Mouse (Mus musculus) E14TG2a.4 (cell line): ENCODE results near the gene Psmb10.

Source experiments
- H3K27me3 ChIP-seq: 2 replicates; pipeline ENCODE4 v1.6.1; 2014; ENCODE audit warnings: low read length, control low read depth; ENCODE audit not compliant: insufficient read depth
- H3K36me3 ChIP-seq: 2 replicates; pipeline ENCODE4 v1.6.1; 2014; ENCODE audit warnings: low read length, control low read depth; ENCODE audit not compliant: insufficient read depth
- H3K4me1 ChIP-seq: replicated peaks from 2 replicates; pipeline ENCODE4 v1.6.1; 2014; ENCODE audit warnings: low read depth, low read length, control low read depth
- H3K4me3 ChIP-seq: replicated peaks from 2 replicates; pipeline ENCODE4 v1.5.1; 2014; ENCODE audit warnings: mild to moderate bottlenecking, low read length
- H3K9me3 ChIP-seq: 2 replicates; pipeline ENCODE4 v1.6.1; 2014; ENCODE audit warnings: low read length, control low read depth
- CTCF ChIP-seq: conservative IDR thresholded peaks from 2 replicates; pipeline ENCODE4 v1.5.1; 2014; ENCODE audit warnings: low read length
- NANOG ChIP-seq: IDR thresholded peaks from 2 replicates; pipeline ENCODE4 v1.6.1; 2014; ENCODE audit warnings: borderline replicate concordance, low read length, mixed read lengths
- POU5F1 ChIP-seq: IDR thresholded peaks from 2 replicates; pipeline ENCODE4 v1.6.1; 2014; ENCODE audit warnings: low read length, borderline replicate concordance

Gene Psmb10

DNA sequence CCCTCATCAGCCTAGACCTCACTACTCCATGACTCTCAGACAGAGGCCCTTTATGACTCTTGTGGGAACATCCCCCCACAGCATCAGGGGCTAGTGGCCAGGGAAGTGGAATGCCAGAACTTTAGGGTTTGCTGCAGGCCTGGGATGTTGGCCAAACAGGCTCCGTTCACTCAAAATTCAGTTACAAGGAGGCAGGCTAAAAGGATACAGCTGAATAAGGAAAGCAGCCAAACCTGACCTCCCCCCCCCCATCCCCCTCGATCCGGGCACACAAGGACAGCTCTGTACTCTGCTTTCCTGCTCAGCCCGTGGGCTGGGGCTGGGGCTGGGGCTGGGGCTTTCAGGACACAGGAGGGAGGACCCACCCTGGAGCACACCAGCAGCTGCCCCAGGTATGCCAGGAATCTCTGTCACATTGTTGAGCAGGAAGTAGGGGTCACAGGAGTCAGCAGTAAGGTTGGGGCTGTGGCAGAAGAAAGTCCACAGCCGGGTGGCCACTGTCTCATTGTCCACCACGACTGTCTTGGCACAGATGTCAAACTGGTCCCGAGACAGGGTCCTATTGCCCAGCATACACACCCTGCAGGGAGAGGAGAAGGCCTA, 12.9 kb upstream of the Psmb10 start:
- Histone ChIP-seq H3K4me1 (peaks cover 45% of the 10 kb centered on the region), H3K4me3 (no peak overlapping the region), H3K36me3 (peaks cover 100% of the 10 kb centered on the region), H3K9me3 (no peaks in the 10 kb centered on the region), H3K27me3 (no peaks in the 10 kb centered on the region)
- TF ChIP-seq CTCF (no peak), POU5F1 (no peak), NANOG (no peak)

DNA sequence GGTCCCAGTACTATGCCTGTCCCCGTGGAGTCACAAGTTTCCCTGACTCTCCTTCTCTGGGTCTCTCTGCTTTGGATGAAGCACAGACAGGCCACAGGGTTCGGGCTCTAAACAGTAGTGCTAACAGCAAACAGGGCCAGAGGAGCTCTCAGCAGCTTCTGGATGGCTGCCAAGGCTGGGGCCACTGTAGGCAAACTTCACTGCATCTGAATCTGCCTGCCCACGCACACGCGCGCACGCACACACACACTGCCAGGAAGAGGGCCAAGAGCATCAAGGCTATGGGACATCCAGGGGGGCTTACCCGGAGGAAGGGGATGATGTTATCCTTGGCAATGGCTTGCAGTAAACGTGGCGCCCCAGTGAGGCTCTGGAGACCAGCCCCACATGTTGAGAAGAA, 11.1 kb upstream of the Psmb10 start:
- H3K27me3 ChIP-seq = no peaks in the 10 kb centered on the region
- peaks cover 42% of the 10 kb centered on the region for H3K4me1 ChIP-seq
- no peak overlapping the region for H3K4me3 ChIP-seq
- H3K9me3 ChIP-seq = no peaks in the 10 kb centered on the region
- TF ChIP-seq NANOG = no peak
- TF ChIP-seq CTCF = no peak
- no peak for TF ChIP-seq POU5F1
- peaks cover 100% of the 10 kb centered on the region for H3K36me3 ChIP-seq

DNA sequence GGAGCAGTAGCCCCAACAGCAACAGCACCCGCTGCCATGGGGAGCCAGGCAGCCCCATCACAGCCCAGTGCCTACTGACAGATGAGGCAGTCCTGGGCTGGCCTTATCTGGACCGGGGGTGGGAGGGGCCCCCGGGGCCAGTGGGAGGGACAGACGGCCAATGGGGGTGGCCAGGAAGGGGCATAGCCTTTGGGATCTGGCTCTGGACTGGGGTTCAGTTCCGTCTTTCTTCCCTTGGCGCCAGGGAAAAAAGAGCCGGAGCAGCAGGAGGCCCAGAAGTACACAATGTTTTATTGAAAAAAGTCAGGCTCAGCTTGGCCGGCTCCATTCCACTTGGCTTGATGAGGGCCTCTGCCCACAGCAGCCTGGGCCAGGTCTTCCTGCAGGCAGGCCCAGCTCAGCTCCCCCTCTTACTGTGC, 5.1 kb upstream of the Psmb10 start, which contains the start of gene Lcat:
TSS of gene Lcat (minus strand) at position 62 of the 419 bp plus-strand sequence.
- TF ChIP-seq NANOG (no peak), CTCF (no peak), POU5F1 (no peak)
- Histone ChIP-seq H3K36me3 (peaks cover 85% of the 10 kb centered on the region), H3K4me3 (peak within 1 kb of the TSS; percentile 13; the same call in 1 of the 2 replicates), H3K27me3 (no peaks in the 10 kb centered on the region), H3K9me3 (no peaks in the 10 kb centered on the region), H3K4me1 (peaks cover 49% of the 10 kb centered on the region)

GRCm38 (mm10) chr8:105942542-105942941, 4.3 kb upstream of the Psmb10 start:
- TF ChIP-seq POU5F1 (no peak), CTCF (no peak), NANOG (no peak)
- H3K4me1 ChIP-seq = peaks cover 57% of the 10 kb centered on the region
- peaks cover 78% of the 10 kb centered on the region for H3K36me3 ChIP-seq
- 0 out of 2 replicates have a peak, but pooled peaks cover 3% of the 10 kb centered on the region for H3K27me3 ChIP-seq
- no peaks in the 10 kb centered on the region for H3K9me3 ChIP-seq
- no peak overlapping the region for H3K4me3 ChIP-seq

GRCm38 (mm10) chr8:105942026-105942425, 3.8 kb upstream of the Psmb10 start:
- no peaks in the 10 kb centered on the region for H3K9me3 ChIP-seq
- peaks cover 72% of the 10 kb centered on the region for H3K36me3 ChIP-seq
- 0 out of 2 replicates have a peak, but pooled peaks cover 5% of the 10 kb centered on the region for H3K27me3 ChIP-seq
- no peak for TF ChIP-seq CTCF
- no peak for TF ChIP-seq POU5F1
- TF ChIP-seq NANOG = no peak
- H3K4me1 ChIP-seq = peaks cover 62% of the 10 kb centered on the region
- H3K4me3 ChIP-seq = no peak overlapping the region

DNA sequence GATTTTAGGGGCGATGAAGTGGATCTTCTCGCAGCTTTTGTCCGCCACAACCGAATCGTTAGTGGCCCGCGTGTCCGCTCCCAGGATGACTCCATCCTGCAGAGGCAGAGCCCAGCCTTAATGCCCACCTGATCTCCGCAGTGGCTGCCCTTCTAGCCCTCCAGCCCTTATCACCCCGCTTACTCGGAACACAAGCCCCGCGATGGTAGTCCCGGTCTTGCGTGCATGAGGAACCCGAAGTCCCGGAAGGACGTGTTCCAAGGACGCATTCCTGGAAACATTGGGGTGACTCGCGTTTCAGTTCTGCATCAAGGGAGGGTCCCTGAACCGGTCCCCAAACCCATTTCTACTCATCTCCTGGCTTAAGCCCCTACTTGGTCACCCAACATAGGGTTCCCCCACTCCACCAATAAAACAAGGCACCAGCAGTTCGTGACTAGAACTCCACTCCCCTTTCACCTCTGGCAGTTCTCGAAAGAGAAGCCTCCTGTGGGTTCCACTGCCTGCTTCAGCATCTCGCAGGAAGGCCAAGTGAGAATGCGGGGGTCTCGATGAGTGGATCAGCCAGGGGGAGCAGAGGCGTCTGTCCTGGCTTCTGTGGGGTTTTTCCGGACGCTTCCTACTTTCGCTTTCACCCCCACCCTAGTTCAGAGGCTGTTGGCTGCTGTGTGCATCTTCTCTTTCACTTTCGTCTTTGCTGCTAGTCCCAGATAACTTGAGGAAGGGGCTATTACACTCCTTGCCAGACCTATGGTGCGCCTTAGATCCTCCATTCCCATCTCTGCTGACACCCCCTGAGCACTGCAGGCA, 543 bp downstream of the Psmb10 start:
- Histone ChIP-seq H3K9me3 (no peaks in the 10 kb centered on the region), H3K27me3 (0 out of 2 replicates have a peak, but pooled peaks cover 5% of the 10 kb centered on the region), H3K4me3 (peak overlapping the region; percentile 90), H3K4me1 (peaks cover 61% of the 10 kb centered on the region), H3K36me3 (peaks cover 57% of the 10 kb centered on the region)
- TF ChIP-seq POU5F1 = no peak
- no peak for TF ChIP-seq CTCF
- no peak for TF ChIP-seq NANOG

DNA sequence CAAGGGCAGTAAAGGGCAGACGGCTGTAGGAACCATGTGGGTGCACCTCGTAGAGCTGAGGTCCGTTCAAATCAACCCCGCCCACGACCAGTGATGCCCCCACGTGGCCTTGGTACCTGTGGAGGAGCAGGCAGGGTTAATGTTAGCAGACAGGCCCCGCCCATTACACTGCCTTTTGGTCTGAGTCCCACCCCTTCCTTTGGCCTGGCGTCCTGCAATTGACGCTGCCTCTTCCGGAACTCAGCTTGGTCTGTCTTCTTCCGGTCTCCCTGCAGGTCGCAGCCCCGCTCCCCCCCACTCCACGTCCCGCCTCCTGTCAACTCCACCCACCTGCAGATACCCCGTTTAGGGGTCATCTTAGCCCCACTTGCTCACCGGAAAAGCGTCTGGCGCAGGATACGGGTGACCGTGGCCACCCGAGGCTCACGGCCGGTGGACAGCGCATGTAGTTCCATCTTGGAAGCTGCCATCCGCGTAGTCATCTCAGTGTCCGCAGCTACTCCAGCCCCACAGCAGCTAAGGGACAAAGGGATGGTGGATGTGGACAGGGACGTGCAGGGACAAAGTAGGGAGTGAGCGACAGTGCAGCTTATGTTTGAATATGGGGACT, 1.3 kb downstream of the Psmb10 start:
- peaks cover 53% of the 10 kb centered on the region for H3K4me1 ChIP-seq
- no peak for TF ChIP-seq CTCF
- TF ChIP-seq POU5F1 = no peak
- TF ChIP-seq NANOG = no peak
- 0 out of 2 replicates have a peak, but pooled peaks cover 5% of the 10 kb centered on the region for H3K27me3 ChIP-seq
- H3K36me3 ChIP-seq = peaks cover 57% of the 10 kb centered on the region
- H3K9me3 ChIP-seq = no peaks in the 10 kb centered on the region
- peak overlapping the region; percentile 90 for H3K4me3 ChIP-seq
